Mouse (Mus musculus) kidney, adult 18-20 months (tissue): ENCODE results near the gene Gm44596.
"Not testable (repeated sequence)": the region's sequence is repeated elsewhere in the genome, so short reads cannot be mapped to it uniquely, and the experiment has no call there.

Experiments
- DNase-seq: peaks from one replicate; pipeline ENCODE4 v3.0.0; 2021

Gene Gm44596

GRCm38 (mm10) chr6:128380594-128381167 is 5.4 kb downstream of the Gm44596 start:
- DNase-seq: not testable (repeated sequence)

GRCm38 (mm10) chr6:128381254-128381653 is 6.0 kb downstream of the Gm44596 start:
- no peak for DNase-seq

- DNase-seq: no peak
Measured at GRCm38 (mm10) chr6:128383752-128384151, 8.4 kb downstream of the Gm44596 start.

- no peak for DNase-seq
Measured at GRCm38 (mm10) chr6:128385026-128385425, 9.7 kb downstream of the Gm44596 start.

- no peak for DNase-seq
Measured at GRCm38 (mm10) chr6:128389185-128389584, 13.9 kb downstream of the Gm44596 start.

- no peak for DNase-seq
Measured at GRCm38 (mm10) chr6:128390683-128391082, 15.4 kb downstream of the Gm44596 start.

- DNase-seq: peak; percentile 64
Measured at GRCm38 (mm10) chr6:128397574-128398261, 22.4 kb downstream of the Gm44596 start.

- DNase-seq: no peak
Measured at GRCm38 (mm10) chr6:128398996-128399395, 23.7 kb downstream of the Gm44596 start, which contains the start of gene Nrip2. Gene Nrip2, plus strand, starts transcription at chr6:128399296.

- DNase-seq: peak; percentile 45
Measured at GRCm38 (mm10) chr6:128399421-128400185, 24.3 kb downstream of the Gm44596 start.

- DNase-seq: no peak
Measured at GRCm38 (mm10) chr6:128404708-128405107, 29.4 kb downstream of the Gm44596 start.

- DNase-seq: no peak
Measured at GRCm38 (mm10) chr6:128408544-128409125, 33.3 kb downstream of the Gm44596 start.

- no peak for DNase-seq
Measured at GRCm38 (mm10) chr6:128410305-128410704, 35.0 kb downstream of the Gm44596 start.

GRCm38 (mm10) chr6:128411115-128411514 is 35.8 kb downstream of the Gm44596 start:
- DNase-seq: peak; percentile 87

GRCm38 (mm10) chr6:128416169-128416568 is 40.9 kb downstream of the Gm44596 start:
- DNase-seq: no peak

- no peak for DNase-seq
Measured at GRCm38 (mm10) chr6:128418076-128418475, 42.8 kb downstream of the Gm44596 start.

GRCm38 (mm10) chr6:128421036-128421435 is 45.7 kb downstream of the Gm44596 start:
- DNase-seq: no peak

GRCm38 (mm10) chr6:128421480-128421879 is 46.2 kb downstream of the Gm44596 start:
- no peak for DNase-seq

GRCm38 (mm10) chr6:128423496-128424268 is 48.4 kb downstream of the Gm44596 start:
- DNase-seq: no peak

- peak; percentile 98 for DNase-seq
Measured at GRCm38 (mm10) chr6:128424269-128425019, 49.1 kb downstream of the Gm44596 start, which contains the start of gene Itfg2. Gene Itfg2, minus strand, starts transcription at chr6:128424931.

- no peak for DNase-seq
Measured at GRCm38 (mm10) chr6:128425046-128425445, 49.7 kb downstream of the Gm44596 start.

- no peak for DNase-seq
Measured at GRCm38 (mm10) chr6:128427571-128427970, 52.3 kb downstream of the Gm44596 start.

GRCm38 (mm10) chr6:128429300-128429699 is 54.0 kb downstream of the Gm44596 start:
- DNase-seq: no peak
